Mouse (Mus musculus) small intestine, adult 2 months (tissue): Measurements from ENCODE around the gene Prss38. TPM values are rescaled to one million over a fixed set of nuclear protein-coding genes. Genes with fewer than 3 reads are reported as not detected.

Experiments used
- H3K27ac ChIP-seq: fragments of 200-500 bp; 2 replicates; pipeline ENCODE4 v1.5.1; 2012; ENCODE audit warnings: low read depth, low read length, control low read depth, inconsistent platforms; ENCODE audit not compliant: insufficient read depth
- H3K27me3 ChIP-seq: fragments of 200-500 bp; 2 replicates; pipeline ENCODE4 v1.6.1; 2012; ENCODE audit warnings: mild to moderate bottlenecking, moderate library complexity, low read length, inconsistent platforms; ENCODE audit not compliant: control insufficient read depth, insufficient read depth
- H3K36me3 ChIP-seq: fragments of 200-500 bp; 2 replicates; pipeline ENCODE4 v1.6.1; 2012; ENCODE audit warnings: mild to moderate bottlenecking, low read length, control low read depth, inconsistent platforms; ENCODE audit not compliant: control insufficient read depth, insufficient read depth
- H3K4me1 ChIP-seq: fragments of 200-500 bp; 2 replicates; pipeline ENCODE4 v1.6.1; 2012; ENCODE audit warnings: low read length, inconsistent platforms, mixed read lengths; ENCODE audit not compliant: control insufficient read depth, insufficient read depth, insufficient read length
- H3K4me3 ChIP-seq: fragments of 200-500 bp; 2 replicates; pipeline ENCODE4 v1.5.1; 2012; ENCODE audit warnings: low read depth, mild to moderate bottlenecking, control low read depth, inconsistent platforms, low read length, moderate library complexity
- CTCF ChIP-seq: fragments of 200-500 bp; IDR thresholded peaks from 2 replicates; pipeline ENCODE4 v1.5.1; 2012; ENCODE audit warnings: low read depth, mild to moderate bottlenecking, control low read depth, inconsistent platforms, low read length, moderate library complexity, mixed read lengths; ENCODE audit not compliant: insufficient replicate concordance, insufficient read length; ENCODE audit errors: extremely low read depth
- POLR2A ChIP-seq: fragments of 200-500 bp; IDR thresholded peaks from 2 replicates; pipeline ENCODE4 v1.6.1; 2012; ENCODE audit warnings: low read depth, mild to moderate bottlenecking, control low read depth, inconsistent platforms, low read length, moderate library complexity
- WGBS: fragments of 180-500 bp; shearing (Covaris S2); methylation state at CpG from one replicate; pipeline ENCODE4 v1.1.7; 2018; 5-methylcytosine and 5-hydroxymethylcytosine counted together
- polyA plus RNA-seq: library from polyadenylated mRNA; depleted of rRNA; stranded (reverse); fragments of >200 nt; gene quantifications from 2 replicates; pipeline ENCODE4 v1.2.3, GENCODE M21; 2012

The Prss38 gene
- polyA plus RNA-seq, 1 experiment = not detected

DNA sequence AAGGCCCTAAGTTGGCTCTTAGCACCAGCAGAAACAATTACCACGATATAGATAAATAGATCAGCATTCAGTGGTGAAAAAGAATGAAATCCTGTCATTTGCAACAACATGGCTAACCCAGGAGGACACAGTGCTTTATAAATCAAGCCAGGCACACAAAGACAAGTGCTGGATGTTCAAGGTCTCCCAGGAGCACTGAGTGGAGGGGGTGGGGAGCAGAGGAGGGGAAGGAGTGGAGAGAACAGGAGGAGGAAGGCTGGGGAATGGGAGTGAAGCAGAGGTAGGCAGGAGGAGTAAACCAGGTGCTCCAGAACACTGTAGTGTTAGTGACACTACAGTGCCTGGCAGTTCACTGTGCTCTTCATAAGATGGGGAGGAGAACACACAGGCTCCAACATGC is 30.3 kb upstream of the Prss38 start:
- TF ChIP-seq POLR2A = no peak
- TF ChIP-seq CTCF = no peak
- no peaks in the 10 kb centered on the region for H3K36me3 ChIP-seq
- WGBS = 91% methylated on average over 1 of the region's 1 CpGs
- H3K4me3 ChIP-seq = no peak overlapping the region
- H3K4me1 ChIP-seq = no peaks in the 10 kb centered on the region
- H3K27ac ChIP-seq = no peak overlapping the region
- H3K27me3 ChIP-seq = no peaks in the 10 kb centered on the region

DNA sequence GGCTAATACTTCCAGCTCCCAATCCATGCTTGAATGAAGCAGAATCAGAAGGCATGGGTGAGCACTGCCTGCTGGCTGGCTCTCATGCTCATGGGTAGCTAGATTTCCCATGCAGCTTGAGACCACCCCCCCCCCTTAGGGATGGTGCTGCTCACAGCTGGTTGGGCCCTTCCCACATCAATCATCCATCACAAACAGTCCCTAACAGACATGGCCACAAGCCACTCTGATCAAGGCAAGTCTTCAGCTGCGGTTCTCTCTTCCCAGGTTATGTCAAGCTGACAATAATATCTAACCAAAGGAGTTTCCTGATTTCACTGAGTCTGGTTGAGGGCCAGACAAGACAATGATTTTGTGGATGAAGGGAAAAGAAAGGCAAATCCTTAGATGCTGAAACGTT is 25.4 kb upstream of the Prss38 start:
- TF ChIP-seq POLR2A (no peak), CTCF (no peak)
- no peak overlapping the region for H3K27ac ChIP-seq
- WGBS = 78% methylated on average over 2 of the region's 2 CpGs
- no peak overlapping the region for H3K4me3 ChIP-seq
- no peaks in the 10 kb centered on the region for H3K27me3 ChIP-seq
- H3K36me3 ChIP-seq = no peaks in the 10 kb centered on the region
- no peaks in the 10 kb centered on the region for H3K4me1 ChIP-seq

DNA sequence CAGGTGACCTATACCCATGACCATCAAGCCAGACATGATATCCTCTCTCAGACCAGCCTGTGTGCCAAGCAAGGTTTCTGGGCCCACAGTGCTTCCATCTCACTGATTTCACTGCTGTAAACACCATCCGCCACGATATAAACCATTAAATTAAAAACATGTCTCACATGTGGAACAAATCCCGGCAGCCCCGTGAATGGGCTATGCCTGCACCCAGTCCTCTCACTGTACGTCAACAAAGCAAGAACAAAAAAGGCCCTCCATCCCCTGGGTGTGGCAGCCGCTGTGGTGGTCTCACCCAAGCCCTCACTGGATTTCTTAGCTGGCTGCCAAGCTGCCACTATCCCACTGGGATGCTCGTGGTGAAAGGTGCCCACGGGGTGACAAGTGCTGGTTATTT is 24.4 kb upstream of the Prss38 start:
- no peaks in the 10 kb centered on the region for H3K27me3 ChIP-seq
- 71% methylated on average over 8 of the region's 8 CpGs for WGBS
- TF ChIP-seq POLR2A = no peak
- TF ChIP-seq CTCF = no peak
- no peak overlapping the region for H3K4me3 ChIP-seq
- H3K4me1 ChIP-seq = no peaks in the 10 kb centered on the region
- no peak overlapping the region for H3K27ac ChIP-seq
- no peaks in the 10 kb centered on the region for H3K36me3 ChIP-seq

DNA sequence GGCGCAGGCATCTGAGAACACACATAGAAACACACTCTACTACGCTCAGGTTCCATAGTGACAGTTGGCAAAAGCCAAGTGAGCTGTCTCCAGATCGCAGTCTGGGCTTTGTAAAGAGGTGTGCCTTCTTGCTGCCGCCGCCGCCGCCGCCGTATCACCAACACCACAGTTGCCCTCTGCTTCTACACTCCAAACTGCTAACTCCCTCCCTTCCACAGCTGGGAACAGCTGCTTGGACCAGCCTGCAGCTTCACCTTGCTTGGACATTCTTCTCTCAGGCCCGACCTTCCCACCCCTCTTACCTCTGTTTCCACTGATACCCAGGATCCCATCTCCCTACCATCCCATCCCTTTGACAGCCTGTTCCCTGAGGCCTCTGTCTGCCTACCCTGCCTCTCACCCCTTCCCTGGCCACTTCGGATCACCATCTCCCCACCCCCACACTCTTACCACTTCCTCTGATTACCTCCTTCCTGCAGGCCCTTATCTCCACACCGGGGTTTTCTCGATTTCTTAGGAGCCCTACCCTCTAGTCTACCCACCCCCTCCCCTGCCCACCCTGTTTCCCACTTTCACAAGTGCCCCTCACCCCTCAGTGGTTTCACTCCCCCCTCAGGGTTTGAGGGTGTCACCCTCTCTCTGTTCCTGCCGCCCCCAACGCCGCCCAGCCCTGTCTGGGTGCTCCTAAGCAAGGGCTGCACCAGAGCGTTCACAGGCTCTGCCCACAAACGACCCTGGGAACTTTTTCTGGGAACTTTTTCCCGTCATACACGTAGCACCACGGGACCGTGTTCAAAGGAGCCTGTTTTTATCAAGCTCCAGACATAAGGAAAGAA is 22.3 kb upstream of the Prss38 start:
- Histone ChIP-seq H3K4me1 (no peaks in the 10 kb centered on the region), H3K27me3 (no peaks in the 10 kb centered on the region), H3K27ac (no peak overlapping the region), H3K36me3 (no peaks in the 10 kb centered on the region), H3K4me3 (no peak overlapping the region)
- 45% methylated on average over 22 of the region's 22 CpGs for WGBS
- TF ChIP-seq CTCF (no peak), POLR2A (no peak)

DNA sequence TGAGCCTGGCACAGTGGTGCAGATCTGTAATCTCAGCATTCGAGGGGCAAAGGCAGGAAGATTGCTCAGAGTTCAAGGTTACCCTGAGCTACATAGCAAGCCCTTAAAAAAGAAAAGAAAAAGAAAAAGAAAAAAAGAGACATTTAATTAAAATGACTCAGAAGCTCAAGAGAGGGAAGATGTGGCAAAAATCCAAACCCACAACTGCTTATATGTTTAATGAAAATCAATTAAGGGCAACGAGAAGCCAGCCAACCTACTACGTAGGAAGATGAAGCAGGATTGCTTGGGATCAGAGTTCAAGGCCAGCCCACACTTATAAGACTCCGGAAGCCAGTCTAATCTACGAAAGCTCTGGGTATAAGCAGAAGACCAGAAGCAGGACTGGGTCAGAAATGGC is 19.0 kb upstream of the Prss38 start:
- H3K4me1 ChIP-seq = no peaks in the 10 kb centered on the region
- H3K36me3 ChIP-seq = no peaks in the 10 kb centered on the region
- no peaks in the 10 kb centered on the region for H3K27me3 ChIP-seq
- 55% methylated on average over 5 of the region's 5 CpGs for WGBS
- H3K27ac ChIP-seq = no peak overlapping the region
- TF ChIP-seq POLR2A = no peak
- no peak for TF ChIP-seq CTCF
- H3K4me3 ChIP-seq = no peak overlapping the region

DNA sequence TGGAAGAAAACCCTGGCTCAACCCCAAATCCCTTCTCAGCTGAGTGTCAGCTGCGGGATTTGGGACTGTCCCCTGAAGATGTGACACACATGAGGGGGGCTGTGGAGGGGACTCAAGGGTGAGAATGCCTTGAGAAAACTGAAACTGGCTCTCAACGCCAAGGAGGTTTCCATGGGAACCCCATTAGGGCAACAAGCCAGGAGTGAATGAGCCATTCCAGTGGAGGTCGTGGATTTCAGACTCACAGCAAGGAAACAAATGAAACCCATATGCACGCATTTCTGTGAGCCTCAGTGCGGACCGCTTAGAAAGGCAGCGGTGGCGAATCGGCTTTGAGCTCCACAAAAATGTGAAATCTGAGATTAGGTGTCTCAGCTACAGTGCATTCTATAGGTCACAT is 18.1 kb upstream of the Prss38 start:
- Histone ChIP-seq H3K36me3 (no peaks in the 10 kb centered on the region), H3K27me3 (no peaks in the 10 kb centered on the region), H3K27ac (no peak overlapping the region), H3K4me1 (no peaks in the 10 kb centered on the region), H3K4me3 (no peak overlapping the region)
- WGBS = 50% methylated on average over 9 of the region's 9 CpGs
- TF ChIP-seq POLR2A (no peak), CTCF (no peak)

DNA sequence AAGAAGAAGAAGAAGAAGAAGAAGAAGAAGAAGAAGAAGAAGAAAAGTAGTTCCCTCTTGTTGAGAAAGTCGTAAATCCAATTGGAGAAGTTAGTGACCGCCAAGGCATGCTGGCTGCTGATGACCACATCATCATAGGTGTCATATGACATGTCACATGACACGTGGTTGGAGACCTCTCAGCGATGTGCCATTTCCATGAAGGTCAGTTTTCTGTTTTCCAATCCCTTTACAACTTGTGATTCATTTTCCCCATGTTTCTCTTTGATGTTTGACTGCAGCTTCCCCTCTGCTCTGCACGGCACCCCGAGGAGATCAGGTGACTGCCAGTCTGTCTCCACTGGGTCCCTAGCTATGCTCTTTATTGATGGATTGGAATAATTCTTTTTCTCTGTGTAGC is 16.8 kb upstream of the Prss38 start:
- Histone ChIP-seq H3K4me1 (no peaks in the 10 kb centered on the region), H3K36me3 (no peaks in the 10 kb centered on the region), H3K4me3 (no peak overlapping the region), H3K27me3 (no peaks in the 10 kb centered on the region), H3K27ac (no peak overlapping the region)
- TF ChIP-seq CTCF (no peak), POLR2A (no peak)
- 54% methylated on average over 6 of the region's 6 CpGs for WGBS
